Mouse (Mus musculus) limb, embryonic 15.5 days (tissue): Measurements from ENCODE around the gene Mapre3. TPM values are rescaled to one million over a fixed set of nuclear protein-coding genes. Genes with fewer than 3 reads are reported as not detected.

Experiments
- ATAC-seq: fragments of 200-750 bp; cut with Nextera tagmentation; 2 replicates; pipeline ENCODE4 v1.8.0; 2017; ENCODE audit warnings: low read depth, moderate TSS enrichment; ENCODE audit not compliant: insufficient number of reproducible peaks, low FRiP score, low TSS enrichment
- H3K27ac ChIP-seq: fragments of 300-500 bp; sonication (generic); 2 replicates; pipeline ENCODE4 v1.5.1; 2015; ENCODE audit warnings: moderate library complexity, mild to moderate bottlenecking, inconsistent platforms
- H3K27me3 ChIP-seq: fragments of 300-500 bp; sonication (generic); 2 replicates; pipeline ENCODE4 v1.6.1; 2015; ENCODE audit warnings: inconsistent platforms
- H3K36me3 ChIP-seq: fragments of 300-500 bp; sonication (generic); 2 replicates; pipeline ENCODE4 v1.6.1; 2015; ENCODE audit warnings: inconsistent platforms
- H3K4me1 ChIP-seq: fragments of 300-500 bp; sonication (generic); 2 replicates; pipeline ENCODE4 v1.6.1; 2015; ENCODE audit warnings: inconsistent platforms
- H3K4me2 ChIP-seq: fragments of 300-500 bp; sonication (generic); 2 replicates; pipeline ENCODE4 v1.6.1; 2015; ENCODE audit warnings: mild to moderate bottlenecking, inconsistent platforms
- H3K4me3 ChIP-seq: fragments of 300-500 bp; sonication (generic); 2 replicates; pipeline ENCODE4 v1.5.1; 2015; ENCODE audit warnings: mild to moderate bottlenecking, inconsistent platforms
- H3K9ac ChIP-seq: fragments of 300-500 bp; sonication (generic); 2 replicates; pipeline ENCODE4 v1.6.1; 2015; ENCODE audit warnings: inconsistent platforms
- H3K9me3 ChIP-seq: fragments of 300-500 bp; sonication (generic); 2 replicates; pipeline ENCODE4 v1.6.1; 2016; ENCODE audit warnings: inconsistent platforms
- WGBS: fragments of 180-500 bp; shearing (Covaris S2); methylation state at CpG from one replicate; pipeline ENCODE4 v1.1.7; 2015; 5-methylcytosine and 5-hydroxymethylcytosine counted together
- polyA plus RNA-seq: library from polyadenylated mRNA; unstranded; fragments of >200 nt; fragmentation: Nextera tagmentation; extraction: Ambion mirVana; gene quantifications from 2 replicates; pipeline ENCODE4 v1.2.1, GENCODE M21; 2015

Mapre3 gene
- polyA plus RNA-seq, 1 experiment from 2014 or later = 30.6 TPM

- no peak overlapping the region for H3K4me2 ChIP-seq
- no peaks in the 10 kb centered on the region for H3K36me3 ChIP-seq
- peaks cover 3% of the 10 kb centered on the region; the same call in 1 of the 2 replicates for H3K4me1 ChIP-seq
- no peak overlapping the region for H3K27ac ChIP-seq
- H3K9ac ChIP-seq = no peak overlapping the region
- ATAC-seq = no peak
- H3K9me3 ChIP-seq = no peaks in the 10 kb centered on the region
- WGBS = 71% methylated on average over 10 of the region's 10 CpGs
- no peak overlapping the region for H3K4me3 ChIP-seq
- H3K27me3 ChIP-seq = no peaks in the 10 kb centered on the region
Measured at GRCm38 (mm10) chr5:30825166-30825565, 10.7 kb downstream of the Mapre3 start.

- no peaks in the 10 kb centered on the region for H3K27me3 ChIP-seq
- H3K4me2 ChIP-seq = no peak overlapping the region
- ATAC-seq = no peak
- peaks cover 3% of the 10 kb centered on the region; the same call in 1 of the 2 replicates for H3K4me1 ChIP-seq
- H3K9ac ChIP-seq = no peak overlapping the region
- H3K4me3 ChIP-seq = no peak overlapping the region
- 74% methylated on average over 6 of the region's 6 CpGs for WGBS
- no peaks in the 10 kb centered on the region for H3K9me3 ChIP-seq
- H3K36me3 ChIP-seq = no peaks in the 10 kb centered on the region
- H3K27ac ChIP-seq = no peak overlapping the region
Measured at GRCm38 (mm10) chr5:30825821-30826220, 11.4 kb downstream of the Mapre3 start.

DNA sequence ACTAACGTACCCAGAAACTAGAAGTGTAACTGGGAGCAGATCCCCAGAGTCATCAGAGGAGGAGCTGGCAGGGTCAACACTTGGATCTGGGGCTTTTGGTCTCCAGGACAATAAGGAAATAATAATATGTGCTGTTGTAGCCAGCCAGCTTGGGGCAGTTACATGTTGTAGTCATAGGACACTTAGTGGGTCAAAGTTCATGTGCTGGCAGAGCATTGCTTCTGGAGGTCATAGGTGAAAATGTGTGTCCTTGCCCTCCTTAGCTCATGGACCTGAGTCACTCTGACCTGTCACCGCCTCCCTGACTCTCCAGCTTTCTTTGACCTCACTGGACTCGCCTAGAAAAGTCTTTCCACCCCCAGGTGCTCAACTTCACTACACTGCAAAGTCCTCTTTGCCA lies 19.0 kb downstream of the Mapre3 start:
- Histone ChIP-seq H3K4me2 (no peak overlapping the region), H3K36me3 (peaks cover 18% of the 10 kb centered on the region; the same call in 1 of the 2 replicates), H3K4me3 (no peak overlapping the region), H3K4me1 (no peaks in the 10 kb centered on the region), H3K27me3 (no peaks in the 10 kb centered on the region), H3K9ac (no peak overlapping the region), H3K27ac (no peak overlapping the region), H3K9me3 (no peaks in the 10 kb centered on the region)
- no peak for ATAC-seq
- WGBS = 82% methylated on average over 3 of the region's 3 CpGs

GRCm38 (mm10) chr5:30839731-30840130 lies 25.3 kb downstream of the Mapre3 start:
- no peaks in the 10 kb centered on the region for H3K27me3 ChIP-seq
- WGBS = 88% methylated on average over 2 of the region's 2 CpGs
- peaks cover 18% of the 10 kb centered on the region for H3K36me3 ChIP-seq
- H3K9me3 ChIP-seq = no peaks in the 10 kb centered on the region
- H3K4me1 ChIP-seq = no peaks in the 10 kb centered on the region
- no peak overlapping the region for H3K4me3 ChIP-seq
- no peak overlapping the region for H3K9ac ChIP-seq
- no peak overlapping the region for H3K4me2 ChIP-seq
- no peak for ATAC-seq
- H3K27ac ChIP-seq = no peak overlapping the region

GRCm38 (mm10) chr5:30841896-30842295 lies 27.5 kb downstream of the Mapre3 start:
- no peaks in the 10 kb centered on the region for H3K4me1 ChIP-seq
- no peaks in the 10 kb centered on the region for H3K9me3 ChIP-seq
- H3K36me3 ChIP-seq = peaks cover 11% of the 10 kb centered on the region
- no peak for ATAC-seq
- WGBS = 51% methylated on average over 3 of the region's 3 CpGs
- no peak overlapping the region for H3K4me2 ChIP-seq
- H3K9ac ChIP-seq = no peak overlapping the region
- H3K27ac ChIP-seq = no peak overlapping the region
- no peak overlapping the region for H3K4me3 ChIP-seq
- no peaks in the 10 kb centered on the region for H3K27me3 ChIP-seq

- H3K4me1 ChIP-seq = peaks cover 17% of the 10 kb centered on the region
- no peak overlapping the region; the same call in 1 of the 2 replicates for H3K27ac ChIP-seq
- no peaks in the 10 kb centered on the region for H3K27me3 ChIP-seq
- no peak overlapping the region for H3K4me3 ChIP-seq
- 45% methylated on average over 6 of the region's 6 CpGs for WGBS
- no peak for ATAC-seq
- H3K9me3 ChIP-seq = no peaks in the 10 kb centered on the region
- no peak overlapping the region for H3K9ac ChIP-seq
- no peaks in the 10 kb centered on the region for H3K36me3 ChIP-seq
- no peak overlapping the region for H3K4me2 ChIP-seq
Measured at GRCm38 (mm10) chr5:30849891-30850555, 35.6 kb downstream of the Mapre3 start.

GRCm38 (mm10) chr5:30850556-30850925 lies 36.1 kb downstream of the Mapre3 start:
- H3K27me3 ChIP-seq = no peaks in the 10 kb centered on the region
- no peak overlapping the region for H3K27ac ChIP-seq
- H3K4me2 ChIP-seq = no peak overlapping the region
- H3K36me3 ChIP-seq = no peaks in the 10 kb centered on the region
- WGBS = 70% methylated on average over 2 of the region's 2 CpGs
- H3K4me3 ChIP-seq = no peak overlapping the region
- no peak overlapping the region for H3K9ac ChIP-seq
- no peak for ATAC-seq
- H3K4me1 ChIP-seq = peaks cover 17% of the 10 kb centered on the region
- H3K9me3 ChIP-seq = no peaks in the 10 kb centered on the region

DNA sequence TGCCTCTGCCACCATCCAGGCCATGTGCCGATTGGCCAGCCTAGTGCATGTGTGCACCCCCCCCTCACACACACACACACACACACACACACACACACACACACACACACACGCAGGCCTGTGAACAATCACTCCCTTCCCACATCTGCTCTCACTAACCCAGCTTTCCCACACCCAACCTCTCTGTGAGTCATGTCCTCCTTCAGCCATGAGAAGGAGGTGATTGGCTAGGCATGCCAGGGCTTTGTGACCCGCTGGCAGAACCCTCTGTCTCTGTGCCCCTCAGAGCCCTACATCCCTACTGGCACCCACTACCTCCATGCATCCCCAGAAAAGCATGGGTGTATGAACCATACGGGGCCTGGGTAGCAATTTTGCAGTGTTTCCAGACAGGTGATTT lies 39.1 kb downstream of the Mapre3 start:
- H3K27ac ChIP-seq = no peak overlapping the region
- no peak overlapping the region for H3K4me3 ChIP-seq
- 80% methylated on average over 4 of the region's 4 CpGs for WGBS
- no peak for ATAC-seq
- H3K9me3 ChIP-seq = no peaks in the 10 kb centered on the region
- H3K36me3 ChIP-seq = no peaks in the 10 kb centered on the region
- peaks cover 17% of the 10 kb centered on the region for H3K4me1 ChIP-seq
- no peak overlapping the region for H3K4me2 ChIP-seq
- no peak overlapping the region for H3K9ac ChIP-seq
- H3K27me3 ChIP-seq = no peaks in the 10 kb centered on the region

- H3K4me3 ChIP-seq = no peak overlapping the region
- H3K9ac ChIP-seq = no peak overlapping the region
- no peak for ATAC-seq
- H3K36me3 ChIP-seq = no peaks in the 10 kb centered on the region
- H3K4me1 ChIP-seq = peaks cover 9% of the 10 kb centered on the region
- WGBS = 62% methylated on average over 3 of the region's 3 CpGs
- H3K4me2 ChIP-seq = no peak overlapping the region
- H3K9me3 ChIP-seq = no peaks in the 10 kb centered on the region
- H3K27ac ChIP-seq = no peak overlapping the region
- H3K27me3 ChIP-seq = no peaks in the 10 kb centered on the region
Measured at GRCm38 (mm10) chr5:30855674-30856073, 41.2 kb downstream of the Mapre3 start.

DNA sequence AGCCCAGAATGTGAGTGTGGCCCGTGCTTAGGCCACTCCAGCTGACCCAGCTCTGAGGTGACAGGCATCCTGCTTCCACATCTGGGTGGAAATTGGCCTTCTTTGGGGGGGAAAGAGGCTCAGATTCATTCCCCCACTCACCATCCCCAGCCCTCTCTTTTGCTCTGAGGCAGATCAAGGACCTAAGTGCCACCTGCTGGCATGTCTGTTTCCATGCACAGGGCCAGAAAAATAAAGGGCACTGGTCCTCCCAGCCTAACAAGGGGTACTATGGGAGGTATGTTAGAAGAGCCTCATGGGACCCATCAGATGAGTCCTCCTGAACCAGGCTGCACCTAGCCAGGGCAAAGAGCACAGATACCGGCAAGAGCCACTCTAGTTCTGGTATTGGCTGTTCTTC lies 41.7 kb downstream of the Mapre3 start:
- Histone ChIP-seq H3K4me3 (no peak overlapping the region), H3K36me3 (no peaks in the 10 kb centered on the region), H3K9me3 (no peaks in the 10 kb centered on the region), H3K27me3 (no peaks in the 10 kb centered on the region), H3K4me2 (no peak overlapping the region), H3K4me1 (0 out of 2 replicates have a peak, but pooled peaks cover 5% of the 10 kb centered on the region), H3K9ac (no peak overlapping the region), H3K27ac (no peak overlapping the region)
- no peak for ATAC-seq
- 78% methylated on average over 2 of the region's 2 CpGs for WGBS

- Histone ChIP-seq H3K4me1 (peaks cover under 1% of the 10 kb centered on the region), H3K4me3 (no peak overlapping the region), H3K9me3 (no peaks in the 10 kb centered on the region), H3K27me3 (no peaks in the 10 kb centered on the region), H3K36me3 (peaks cover 15% of the 10 kb centered on the region), H3K9ac (no peak overlapping the region), H3K4me2 (no peak overlapping the region), H3K27ac (no peak overlapping the region)
- WGBS = 50% methylated on average over 4 of the region's 4 CpGs
- no peak; the same call in 1 of the 2 replicates for ATAC-seq
Measured at GRCm38 (mm10) chr5:30863852-30864251, 49.4 kb downstream of the Mapre3 start.

- H3K4me2 ChIP-seq = no peak overlapping the region
- H3K9me3 ChIP-seq = no peaks in the 10 kb centered on the region
- no peak overlapping the region for H3K4me3 ChIP-seq
- H3K4me1 ChIP-seq = peaks cover 3% of the 10 kb centered on the region
- no peak overlapping the region for H3K9ac ChIP-seq
- peaks cover 15% of the 10 kb centered on the region for H3K36me3 ChIP-seq
- H3K27ac ChIP-seq = no peak overlapping the region
- 43% methylated on average over 15 of the region's 15 CpGs for WGBS
- H3K27me3 ChIP-seq = no peaks in the 10 kb centered on the region
- ATAC-seq = no peak
Measured at GRCm38 (mm10) chr5:30864322-30864721, 49.9 kb downstream of the Mapre3 start.

- ATAC-seq = no peak
- no peaks in the 10 kb centered on the region for H3K9me3 ChIP-seq
- WGBS = 86% methylated on average over 3 of the region's 3 CpGs
Measured at GRCm38 (mm10) chr5:30866871-30867270, 52.4 kb downstream of the Mapre3 start.

More at GRCm38 (mm10) chr5:30866871-30867270, 52.4 kb downstream of the Mapre3 start:
- Histone ChIP-seq H3K9ac (no peak overlapping the region), H3K36me3 (peaks cover 23% of the 10 kb centered on the region), H3K27ac (no peak overlapping the region), H3K4me2 (no peak overlapping the region), H3K4me3 (no peak overlapping the region), H3K4me1 (peaks cover 19% of the 10 kb centered on the region), H3K27me3 (no peaks in the 10 kb centered on the region)
